ENCODE assay signal across 15 mouse cellular contexts in the genomic region with DNA sequence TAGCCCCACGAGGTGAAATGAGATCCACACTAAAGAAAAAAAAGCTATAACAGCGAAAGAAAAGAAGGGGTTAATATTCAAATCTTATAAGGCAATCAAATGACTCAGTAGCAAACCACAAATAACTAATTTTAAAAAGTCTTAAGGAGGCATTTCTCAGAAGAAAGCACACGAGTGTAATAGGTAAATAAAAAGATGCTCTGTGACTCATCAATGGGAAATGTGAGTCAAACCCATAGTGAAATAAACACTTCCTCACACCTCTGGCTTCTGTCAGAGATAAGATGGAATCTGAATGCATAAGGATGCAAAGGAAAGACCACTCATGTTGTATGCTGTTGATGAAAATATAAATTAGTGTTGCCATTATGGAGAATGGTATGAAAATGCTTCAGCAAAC.
"Had no signal": no experiment of that assay in that cellular context is flagged by ENCODE, and none has a peak within 500 bp of the region (broad histone marks: within the 10 kb centered on the region; RNA-seq: fewer than 3 reads in every experiment).

No protein-coding gene starts in this region.

- H3K9me3 ChIP-seq: liver, embryonic 13.5 days; midbrain, embryonic 12.5 days; midbrain, embryonic 15.5 days; neural tube, embryonic 13.5 days; stomach, embryonic 15.5 days had no signal

- H3K4me2 ChIP-seq: liver, embryonic 13.5 days; midbrain, embryonic 12.5 days; midbrain, embryonic 15.5 days; neural tube, embryonic 13.5 days; stomach, embryonic 15.5 days had no signal

- H3K4me3 ChIP-seq: liver, embryonic 13.5 days; midbrain, embryonic 12.5 days; midbrain, embryonic 15.5 days; myocyte; neural tube, embryonic 13.5 days; stomach, embryonic 15.5 days had no signal

- H3K4me1 ChIP-seq: liver, embryonic 13.5 days; stomach, embryonic 15.5 days had no signal

- H3K9ac ChIP-seq: liver, embryonic 13.5 days; midbrain, embryonic 12.5 days; midbrain, embryonic 15.5 days; neural tube, embryonic 13.5 days; stomach, embryonic 15.5 days had no signal

- H3K27me3 ChIP-seq: liver, embryonic 13.5 days; midbrain, embryonic 15.5 days; neural tube, embryonic 13.5 days; stomach, embryonic 15.5 days had no signal

- H3K27ac ChIP-seq: liver, embryonic 13.5 days; midbrain, embryonic 12.5 days; midbrain, embryonic 15.5 days; neural tube, embryonic 13.5 days; stomach, embryonic 15.5 days had no signal

- DNase-seq: kidney, adult 8-10 months; kidney, postnatal 14 days; kidney, postnatal 4 days; liver, embryonic 13.5 days; lung, adult 2 months; lung, postnatal 14 days; lung, postnatal 4 days; right cerebral cortex, postnatal 25 days; spleen, adult 18-20 months; thymus, postnatal 25 days had no signal

- H3K36me3 ChIP-seq: liver, embryonic 13.5 days; midbrain, embryonic 12.5 days; midbrain, embryonic 15.5 days; neural tube, embryonic 13.5 days; stomach, embryonic 15.5 days had no signal
